Mouse (Mus musculus): ENCODE results near the gene Map2. TPM values are rescaled to one million over a fixed set of nuclear protein-coding genes. Genes with fewer than 3 reads are reported as not detected.

Map2 gene
- polyA plus RNA-seq, 1 experiment from 2014 or later = 2.2 TPM

DNA sequence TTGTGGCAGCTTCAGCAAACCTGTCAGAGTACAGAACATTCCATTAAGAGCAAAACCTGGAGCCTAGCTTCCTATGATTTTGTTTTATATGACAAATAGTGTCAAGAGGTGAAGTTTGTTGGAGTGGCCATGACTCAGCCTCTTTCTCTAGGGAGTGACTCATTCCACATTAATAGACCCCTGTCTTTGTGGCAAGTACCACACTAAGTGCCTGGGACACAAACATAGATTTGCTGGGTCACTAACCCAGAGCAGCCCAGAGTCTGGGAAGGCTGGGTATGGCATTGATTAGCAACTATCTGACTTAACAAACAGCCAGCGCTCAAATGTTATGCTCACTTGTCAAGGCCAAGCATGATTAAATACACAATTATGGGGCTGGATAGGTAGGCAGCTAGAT lies 69.8 kb downstream of the Map2 start:
- Histone ChIP-seq H3K4me1 (replicated peaks; ENCODE audit: control insufficient read depth, insufficient read depth, low read length) (no peaks in the 10 kb centered on the region), H3K27me3 (replicated peaks; ENCODE audit: control insufficient read depth, insufficient read depth, low read length) (no peaks in the 10 kb centered on the region), H3K27ac (ENCODE audit: low read depth, low read length) (no peak overlapping the region), H3K4me2 (replicated peaks; ENCODE audit: low read depth) (no peak overlapping the region), H3K9me3 (ENCODE audit: control insufficient read depth) (no peaks in the 10 kb centered on the region), H3K9ac (ENCODE audit: low read depth, low read length) (no peak overlapping the region), H3K36me3 (ENCODE audit: control insufficient read depth, insufficient read depth) (no peaks in the 10 kb centered on the region), H3K4me3 (ENCODE audit: low read depth, low read length) (no peak overlapping the region)
- no peak for TF ChIP-seq CTCF (IDR thresholded peaks at IDR 0.05; ENCODE audit: low read depth)
- 54% methylated on average over 1 of the region's 1 CpGs for whole genome bisulfite sequencing
- ATAC-seq = no peak

- no peaks in the 10 kb centered on the region for H3K9me3 ChIP-seq (ENCODE audit: control insufficient read depth)
- WGBS = 18% methylated on average over 4 of the region's 4 CpGs
- no peak overlapping the region for H3K4me3 ChIP-seq (ENCODE audit: low read depth, low read length)
- no peak overlapping the region for H3K27ac ChIP-seq (ENCODE audit: low read depth, low read length)
- no peak for ATAC-seq
- TF ChIP-seq CTCF (IDR thresholded peaks at IDR 0.05; ENCODE audit: low read depth) = no peak
- H3K4me1 ChIP-seq (replicated peaks; ENCODE audit: control insufficient read depth, insufficient read depth, low read length) = no peaks in the 10 kb centered on the region
- H3K27me3 ChIP-seq (replicated peaks; ENCODE audit: control insufficient read depth, insufficient read depth, low read length) = no peaks in the 10 kb centered on the region
- H3K9ac ChIP-seq (ENCODE audit: low read depth, low read length) = no peak overlapping the region
- no peak overlapping the region for H3K4me2 ChIP-seq (replicated peaks; ENCODE audit: low read depth)
- H3K36me3 ChIP-seq (ENCODE audit: control insufficient read depth, insufficient read depth) = no peaks in the 10 kb centered on the region
These were observed 76.7 kb downstream of the Map2 start for GRCm38 (mm10) chr1:66251649-66252332.

GRCm38 (mm10) chr1:66252333-66252724 lies 77.3 kb downstream of the Map2 start:
- no peaks in the 10 kb centered on the region for H3K36me3 ChIP-seq (ENCODE audit: control insufficient read depth, insufficient read depth)
- no peak overlapping the region for H3K4me3 ChIP-seq (ENCODE audit: low read depth, low read length)
- ATAC-seq = no peak
- H3K9ac ChIP-seq (ENCODE audit: low read depth, low read length) = no peak overlapping the region
- no peak overlapping the region for H3K27ac ChIP-seq (ENCODE audit: low read depth, low read length)
- H3K4me2 ChIP-seq (replicated peaks; ENCODE audit: low read depth) = no peak overlapping the region
- no peaks in the 10 kb centered on the region for H3K9me3 ChIP-seq (ENCODE audit: control insufficient read depth)
- TF ChIP-seq CTCF (IDR thresholded peaks at IDR 0.05; ENCODE audit: low read depth) = no peak
- 43% methylated on average over 8 of the region's 8 CpGs for WGBS
- H3K4me1 ChIP-seq (replicated peaks; ENCODE audit: control insufficient read depth, insufficient read depth, low read length) = no peaks in the 10 kb centered on the region
- no peaks in the 10 kb centered on the region for H3K27me3 ChIP-seq (replicated peaks; ENCODE audit: control insufficient read depth, insufficient read depth, low read length)

DNA sequence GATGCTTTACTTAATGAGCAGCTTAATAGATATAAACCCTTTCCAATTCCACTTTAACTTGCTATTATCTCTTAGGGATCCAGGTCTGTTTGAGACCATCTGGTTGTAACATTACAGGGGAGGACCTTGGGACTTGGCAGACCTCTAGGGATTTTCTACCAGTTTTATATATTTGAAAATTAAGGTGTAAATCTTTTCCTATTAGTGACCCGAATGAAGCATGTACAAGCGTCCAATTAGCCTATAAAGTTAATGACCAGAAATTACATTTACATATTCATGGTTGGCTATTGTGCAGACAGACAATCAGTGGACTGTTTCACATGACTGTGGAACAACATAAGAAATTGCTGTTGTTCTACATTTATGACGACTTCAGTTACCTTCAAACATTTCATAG lies 88.1 kb downstream of the Map2 start:
- Histone ChIP-seq H3K9ac (ENCODE audit: low read depth, low read length) (no peak overlapping the region), H3K4me2 (replicated peaks; ENCODE audit: low read depth) (no peak overlapping the region), H3K9me3 (ENCODE audit: control insufficient read depth) (no peaks in the 10 kb centered on the region), H3K27ac (ENCODE audit: low read depth, low read length) (no peak overlapping the region), H3K4me3 (ENCODE audit: low read depth, low read length) (no peak overlapping the region), H3K27me3 (replicated peaks; ENCODE audit: control insufficient read depth, insufficient read depth, low read length) (no peaks in the 10 kb centered on the region), H3K36me3 (ENCODE audit: control insufficient read depth, insufficient read depth) (no peaks in the 10 kb centered on the region), H3K4me1 (replicated peaks; ENCODE audit: control insufficient read depth, insufficient read depth, low read length) (no peaks in the 10 kb centered on the region)
- no peak for ATAC-seq
- TF ChIP-seq CTCF (IDR thresholded peaks at IDR 0.05; ENCODE audit: low read depth) = no peak
- 85% methylated on average over 3 of the region's 3 CpGs for WGBS

DNA sequence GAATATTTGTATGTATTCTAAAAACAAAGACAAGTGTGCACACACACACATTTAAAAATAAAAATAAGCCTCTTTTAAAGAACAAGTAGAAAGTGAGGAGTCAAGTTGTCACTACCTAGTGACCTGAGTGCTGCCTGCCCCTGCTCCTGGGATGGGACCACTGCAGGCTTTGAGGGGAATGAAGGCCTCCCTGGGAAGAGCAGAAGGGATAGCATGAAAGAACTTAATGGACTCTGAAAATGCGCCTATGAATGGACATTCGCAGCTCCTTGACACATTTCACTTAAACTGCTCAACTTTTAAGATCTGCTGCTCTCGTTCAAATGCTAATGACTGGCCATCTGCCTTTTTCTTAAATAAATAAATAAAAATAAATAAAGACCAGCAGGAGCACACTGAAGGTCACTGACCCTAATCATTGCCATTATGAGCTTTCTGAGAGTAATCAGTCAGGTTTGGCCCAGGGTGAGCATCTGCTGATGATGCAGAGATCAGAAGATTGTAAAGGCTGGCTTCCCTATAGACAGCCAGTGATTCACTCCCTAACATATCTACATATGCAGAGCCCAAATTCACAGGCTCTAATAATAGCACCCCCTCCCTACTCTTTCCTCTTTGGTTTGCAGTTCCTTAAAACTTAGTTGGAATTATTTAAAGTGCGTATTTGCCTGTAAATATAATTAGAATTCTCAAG lies 91.3 kb downstream of the Map2 start:
- no peak for ATAC-seq

DNA sequence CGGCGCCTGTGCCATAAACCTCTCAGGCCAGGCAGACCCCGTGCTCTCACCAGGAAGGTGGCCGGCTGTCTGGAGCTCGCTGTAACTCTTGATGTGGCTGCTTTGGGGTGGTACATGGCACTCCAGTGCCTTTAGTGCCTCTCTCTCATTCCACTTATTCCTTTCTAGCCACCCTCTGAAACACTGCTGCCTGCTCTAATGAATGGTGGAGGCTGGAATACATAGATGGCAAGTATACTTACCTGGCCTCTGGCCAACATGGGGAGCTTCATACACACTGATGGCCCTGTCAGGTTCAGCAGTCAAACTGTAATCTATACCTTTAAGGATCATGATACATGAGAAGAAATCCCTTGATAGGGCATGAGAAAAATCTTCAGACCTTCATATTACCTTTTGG lies 102.6 kb downstream of the Map2 start:
- no peak overlapping the region for H3K27ac ChIP-seq (ENCODE audit: low read depth, low read length)
- H3K36me3 ChIP-seq (ENCODE audit: control insufficient read depth, insufficient read depth) = no peaks in the 10 kb centered on the region
- H3K9me3 ChIP-seq (ENCODE audit: control insufficient read depth) = no peaks in the 10 kb centered on the region
- H3K4me2 ChIP-seq (replicated peaks; ENCODE audit: low read depth) = no peak overlapping the region
- no peak for TF ChIP-seq CTCF (IDR thresholded peaks at IDR 0.05; ENCODE audit: low read depth)
- H3K9ac ChIP-seq (ENCODE audit: low read depth, low read length) = no peak overlapping the region
- ATAC-seq = no peak
- H3K4me1 ChIP-seq (replicated peaks; ENCODE audit: control insufficient read depth, insufficient read depth, low read length) = no peaks in the 10 kb centered on the region
- no peak overlapping the region for H3K4me3 ChIP-seq (ENCODE audit: low read depth, low read length)
- WGBS = 71% methylated on average over 3 of the region's 5 CpGs
- H3K27me3 ChIP-seq (replicated peaks; ENCODE audit: control insufficient read depth, insufficient read depth, low read length) = no peaks in the 10 kb centered on the region

More for the DNA sequence above, 91.3 kb downstream of the Map2 start:
- Histone ChIP-seq H3K9ac (ENCODE audit: low read depth, low read length) (no peak overlapping the region), H3K4me3 (ENCODE audit: low read depth, low read length) (no peak overlapping the region), H3K4me2 (replicated peaks; ENCODE audit: low read depth) (no peak overlapping the region), H3K27ac (ENCODE audit: low read depth, low read length) (no peak overlapping the region), H3K4me1 (replicated peaks; ENCODE audit: control insufficient read depth, insufficient read depth, low read length) (no peaks in the 10 kb centered on the region), H3K9me3 (ENCODE audit: control insufficient read depth) (no peaks in the 10 kb centered on the region), H3K27me3 (replicated peaks; ENCODE audit: control insufficient read depth, insufficient read depth, low read length) (no peaks in the 10 kb centered on the region), H3K36me3 (ENCODE audit: control insufficient read depth, insufficient read depth) (no peaks in the 10 kb centered on the region)
- 65% methylated on average over 4 of the region's 4 CpGs for WGBS
- no peak for TF ChIP-seq CTCF (IDR thresholded peaks at IDR 0.05; ENCODE audit: low read depth)
